Mouse (Mus musculus) thymus, postnatal 4 days (tissue): ENCODE results near the gene Mycl.

Source experiments
- DNase-seq: peaks from one replicate; pipeline ENCODE4 v3.0.0; 2021

Mycl gene

DNA sequence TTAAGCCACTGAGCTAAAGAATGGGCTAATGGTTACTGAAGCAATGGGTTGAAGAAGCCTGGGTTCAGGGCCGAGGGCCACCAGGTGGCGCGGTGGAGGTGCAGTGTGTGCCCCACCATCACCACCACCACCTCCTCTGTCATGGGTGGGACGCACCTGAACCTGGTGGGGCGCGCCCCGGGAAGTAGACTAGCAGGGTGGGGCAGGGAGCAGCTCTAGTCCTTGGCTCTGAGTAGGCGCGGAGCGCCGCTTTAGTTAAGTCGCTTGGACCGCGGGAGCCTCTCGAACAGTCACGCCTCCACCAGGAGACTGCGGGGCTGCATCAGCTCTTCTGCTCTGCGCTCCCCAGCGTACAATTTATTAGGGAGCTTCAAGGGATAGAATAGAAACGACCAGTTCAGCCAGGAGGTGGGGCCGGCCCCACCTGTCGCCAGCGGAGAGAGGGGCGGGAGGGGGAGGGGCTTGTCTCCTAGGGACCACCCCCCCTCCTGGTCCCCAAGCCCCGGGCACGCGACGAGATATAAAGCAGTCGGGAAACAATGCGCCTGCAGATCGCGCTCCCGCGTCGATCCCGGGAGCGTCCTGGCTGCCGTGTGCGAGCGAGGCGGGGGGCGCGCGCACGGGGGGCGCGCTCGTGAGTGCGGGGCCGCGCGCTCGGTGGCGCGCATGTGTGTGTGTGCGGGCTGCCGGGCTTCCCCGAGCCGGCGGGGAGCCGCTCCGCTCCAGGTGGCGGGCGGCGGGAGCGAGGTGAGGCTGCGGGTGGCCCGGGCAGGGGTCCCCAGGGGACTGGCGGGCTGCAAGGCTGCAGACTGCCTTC lies at the start of gene Mycl:
Gene Mycl (plus strand): TSS at position 249 of the 817 bp plus-strand sequence.
- DNase-seq, result peak; percentile 97

DNA sequence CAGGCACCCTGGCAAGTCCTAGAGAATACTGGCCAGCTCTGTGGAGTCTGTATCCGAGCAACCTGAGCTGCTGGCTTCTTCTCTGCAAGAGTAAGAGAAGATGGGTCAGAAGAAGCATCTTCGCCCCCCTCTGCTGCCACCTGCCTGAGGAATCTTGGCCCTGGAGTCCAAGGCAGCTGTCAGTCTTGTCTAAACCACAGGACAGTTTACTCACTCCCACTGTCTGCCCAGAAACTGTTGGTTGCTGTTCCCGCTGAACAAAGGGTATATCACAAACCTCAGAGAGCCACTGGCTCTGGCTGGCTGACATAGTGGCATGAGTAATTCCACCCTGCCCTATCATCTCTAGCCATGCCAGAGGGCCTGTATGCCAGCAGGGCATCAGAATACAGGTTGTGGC lies 48.2 kb upstream of the Mycl start:
- peak; percentile 10 for DNase-seq

DNA sequence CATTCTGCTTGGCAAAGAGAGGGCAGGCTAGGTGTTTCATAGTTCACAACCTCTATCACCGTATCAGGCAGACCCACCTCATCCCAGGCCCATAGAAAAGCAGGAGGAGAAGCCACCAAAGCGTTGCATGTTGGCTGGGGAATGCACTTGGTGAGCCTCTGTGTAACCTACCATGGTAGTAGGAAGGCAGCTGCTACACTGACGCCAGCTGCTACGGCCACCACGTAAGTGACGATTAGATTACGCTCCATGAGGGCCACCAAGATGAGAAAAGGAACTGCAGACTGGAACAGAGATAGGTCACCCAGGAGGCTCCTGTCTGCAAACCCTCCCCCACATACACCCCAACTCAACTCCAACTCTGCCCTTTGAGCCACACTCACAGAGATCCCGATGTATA lies 46.4 kb upstream of the Mycl start:
- no peak for DNase-seq

DNA sequence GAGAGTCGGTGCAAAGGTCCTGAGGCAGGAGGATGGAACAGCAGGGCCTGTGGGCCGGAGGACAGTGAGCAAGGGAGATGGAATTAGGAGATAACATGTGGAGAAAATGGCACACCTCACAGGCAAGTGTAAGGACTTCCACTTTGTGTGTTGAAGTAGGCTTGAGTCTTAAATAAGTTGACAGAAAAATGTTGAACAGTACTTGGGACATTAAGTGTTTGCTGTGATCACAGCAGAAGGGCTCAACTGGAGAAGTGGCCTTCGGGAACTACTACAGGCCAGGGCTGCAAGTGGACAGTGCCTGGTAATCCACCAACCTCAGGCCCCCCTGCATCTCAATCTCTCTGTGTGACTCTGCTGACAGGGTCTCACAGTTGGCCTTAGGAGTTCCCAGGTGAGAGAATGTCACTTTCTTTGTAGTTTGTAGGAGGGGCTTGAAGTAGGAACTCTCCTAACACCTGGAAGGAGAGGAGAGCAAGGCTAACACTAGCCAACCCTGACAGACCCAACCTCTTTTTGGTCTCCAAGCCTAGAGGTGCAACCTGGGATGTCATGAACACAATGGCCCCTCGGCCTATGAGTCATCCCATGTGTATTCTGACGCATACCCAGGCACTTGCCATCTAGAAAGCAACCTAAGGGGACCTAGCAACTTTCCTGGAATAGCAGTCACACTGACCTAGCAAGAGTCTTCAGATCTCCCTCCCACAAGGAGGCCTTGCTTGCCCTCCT lies 40.6 kb upstream of the Mycl start:
- no peak for DNase-seq

DNA sequence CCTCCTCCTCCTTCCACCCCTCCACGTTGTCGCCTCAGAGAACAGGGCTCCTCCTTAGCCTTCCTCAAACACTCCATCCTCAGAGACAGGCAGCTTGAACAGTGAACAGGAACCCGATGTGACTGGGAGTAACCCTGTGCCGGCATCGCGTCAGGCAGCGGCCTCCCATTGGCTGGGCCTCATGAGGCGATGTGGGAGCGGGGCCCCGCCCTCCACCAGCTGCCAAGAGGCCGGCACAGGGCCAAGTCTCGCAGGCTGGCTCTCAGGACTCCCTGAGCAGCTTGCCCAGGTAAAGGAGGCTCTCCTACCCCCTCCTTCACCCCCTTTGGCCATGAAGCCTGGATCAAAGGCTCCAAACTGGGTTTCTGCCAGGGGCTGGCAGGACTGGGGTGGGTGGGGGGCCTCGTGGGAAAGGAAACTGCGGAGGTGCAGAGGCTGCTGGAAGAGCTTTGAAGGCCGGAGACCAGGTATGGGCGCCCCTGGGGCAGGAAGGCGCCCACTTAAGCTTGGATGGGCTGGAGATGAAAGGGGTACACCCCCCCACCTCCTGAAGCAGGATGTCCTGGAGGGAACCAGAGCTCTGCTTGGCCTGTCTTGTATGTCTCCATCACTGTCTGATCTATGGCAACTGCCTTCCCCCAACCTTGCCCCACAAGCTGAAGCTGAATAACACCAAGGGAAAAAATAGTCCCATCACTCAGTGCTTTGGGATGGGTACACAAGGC lies 39.9 kb upstream of the Mycl start:
- DNase-seq, result peak; percentile 92

DNA sequence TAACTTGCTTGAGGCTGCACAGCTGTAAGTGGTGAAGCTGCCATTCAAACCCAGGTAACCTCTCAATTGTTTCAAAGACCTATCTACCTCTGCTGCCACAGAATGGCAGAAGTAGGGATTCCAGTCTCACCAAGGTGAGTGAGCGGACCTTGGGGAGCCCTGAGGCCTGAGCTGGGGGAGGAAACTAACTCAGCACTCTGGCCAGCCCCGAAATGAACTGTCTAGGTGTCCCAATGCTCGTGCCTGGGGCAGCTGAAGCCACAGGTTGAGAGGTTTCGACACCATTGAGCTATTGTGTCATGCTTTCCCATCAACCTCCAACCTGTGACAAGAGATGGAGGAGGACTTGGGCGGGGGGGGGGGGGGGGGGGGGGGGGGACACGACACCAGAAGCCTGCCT lies 39.2 kb upstream of the Mycl start:
- DNase-seq, result no peak

DNA sequence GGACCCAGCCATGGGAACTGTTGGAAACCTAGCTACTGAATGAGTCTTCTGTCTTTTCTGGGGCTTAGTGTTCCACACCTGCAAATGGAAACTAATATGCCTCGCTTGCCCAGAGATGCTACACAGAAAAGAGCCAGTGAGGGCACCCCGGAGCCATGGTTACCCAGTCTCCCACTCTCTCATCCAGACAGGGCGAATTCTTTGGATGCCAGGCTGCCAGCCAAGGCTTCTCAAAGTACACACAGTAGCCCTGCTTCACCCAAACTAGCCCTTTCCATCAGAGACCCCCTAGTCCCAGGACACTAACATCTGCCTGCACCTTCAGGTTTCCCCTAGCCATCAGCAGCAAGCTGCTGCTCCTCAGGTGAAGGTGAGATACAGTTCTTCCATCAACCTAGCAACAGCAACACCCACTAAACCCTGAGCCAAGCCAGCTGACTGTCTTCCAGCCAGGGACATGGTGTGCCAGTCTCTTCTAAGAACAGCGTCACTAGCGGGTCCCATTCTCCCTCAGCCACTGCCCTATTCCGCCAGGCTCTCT lies 36.9 kb upstream of the Mycl start:
- DNase-seq, result no peak

DNA sequence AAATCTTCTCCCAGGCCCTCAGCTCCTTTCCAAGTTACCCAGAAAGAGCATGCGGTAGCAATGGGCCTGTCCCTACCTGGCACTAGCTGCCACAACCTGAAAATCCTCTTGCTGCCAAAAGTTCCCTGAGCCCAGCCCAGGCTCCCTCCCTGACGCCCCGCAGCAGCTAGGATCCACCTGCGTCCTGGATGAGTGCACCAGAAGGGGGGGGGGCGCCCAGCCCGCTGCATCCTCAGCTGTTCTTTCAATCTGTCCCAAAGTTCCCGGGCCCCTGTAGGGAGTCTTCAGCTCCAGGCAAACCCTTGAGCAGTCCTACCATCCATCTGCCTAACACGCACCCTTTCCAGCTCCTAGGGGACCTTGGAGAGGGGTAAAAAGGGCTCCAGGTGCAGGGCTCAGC lies 35.6 kb upstream of the Mycl start:
- peak; percentile 23 for DNase-seq

DNA sequence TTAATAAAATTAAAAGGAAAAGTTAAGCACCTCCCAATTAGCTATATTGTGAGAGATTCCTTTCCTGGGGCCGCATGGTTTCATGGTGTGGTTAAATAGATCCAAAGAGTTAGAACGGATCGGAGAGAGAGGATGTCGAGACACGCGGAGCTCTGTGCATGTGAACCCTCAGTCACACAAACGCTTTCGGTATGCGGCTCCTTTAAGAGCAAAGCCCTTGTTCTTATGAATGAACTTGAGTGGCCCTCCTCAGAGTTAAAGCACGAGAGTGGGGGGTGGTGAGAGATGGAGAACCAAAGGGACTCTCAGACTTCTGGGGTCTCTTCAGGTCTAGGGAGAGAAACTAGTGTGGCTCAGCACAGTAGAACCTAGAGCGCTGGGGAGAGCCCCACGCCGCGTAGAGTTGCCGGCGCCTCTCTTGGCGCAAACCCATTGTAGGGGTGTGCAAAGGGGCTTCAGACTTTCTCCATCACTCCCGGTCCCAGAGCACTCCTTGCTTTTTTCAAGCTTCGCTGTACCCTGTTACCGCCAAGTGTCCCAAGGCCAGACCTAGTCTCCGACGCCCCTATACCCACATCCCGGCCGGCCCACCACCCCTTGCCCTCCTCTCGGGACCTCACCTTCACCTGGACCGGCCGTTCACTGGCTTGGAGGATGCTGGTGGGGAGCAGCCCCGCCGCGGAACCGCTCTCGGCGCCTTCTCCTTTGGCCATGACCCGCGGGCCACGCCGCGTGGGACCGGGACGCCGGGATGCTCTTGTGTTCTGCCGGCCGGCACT lies 34.9 kb upstream of the Mycl start:
- peak; percentile 49 for DNase-seq

DNA sequence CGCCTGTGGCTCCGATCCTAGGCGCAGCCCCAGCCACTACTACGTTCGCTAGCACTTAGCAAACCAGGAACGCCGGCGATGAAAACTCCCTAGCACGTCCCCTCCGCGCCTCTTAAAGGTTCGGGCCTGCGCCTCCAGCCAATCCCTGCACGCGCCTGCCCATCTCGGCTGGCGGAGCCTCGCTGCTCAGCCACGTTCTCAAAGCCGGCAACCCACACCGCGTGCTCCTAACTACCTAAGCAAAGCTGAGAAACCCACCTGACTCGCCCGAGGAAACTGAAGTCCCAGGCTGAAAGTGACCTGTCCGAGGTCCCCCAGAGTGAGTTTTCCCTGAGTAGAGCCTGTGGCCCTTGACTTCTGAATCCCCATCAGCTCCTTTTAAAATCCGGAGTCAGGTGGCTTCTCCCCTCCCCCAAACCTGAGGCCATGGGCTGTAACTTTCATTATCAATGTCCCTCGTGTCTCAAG lies 34.3 kb upstream of the Mycl start, which contains the start of gene Mfsd2a:
Gene Mfsd2a (minus strand): TSS at position 89 of the 468 bp plus-strand sequence.
- peak; percentile 68 for DNase-seq

DNA sequence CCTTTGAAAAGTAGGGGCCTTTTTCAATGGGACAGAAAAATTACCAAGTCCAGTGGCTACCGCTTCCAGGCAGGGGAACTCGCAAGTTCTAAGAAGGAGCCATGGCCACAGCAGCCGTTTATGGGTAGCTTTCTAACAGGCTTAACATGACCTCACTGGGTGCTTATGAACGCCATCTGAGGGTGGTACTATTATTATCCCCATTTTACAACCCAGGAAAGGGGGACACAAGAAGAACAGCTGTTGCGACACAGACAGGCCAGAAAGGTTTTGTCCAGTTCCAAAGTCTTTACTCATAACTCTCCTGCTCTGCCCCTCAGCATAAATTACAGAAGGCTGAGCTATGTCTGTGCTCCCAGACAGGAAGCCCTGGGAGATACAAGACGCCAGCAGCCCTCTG lies 33.9 kb upstream of the Mycl start:
- no peak for DNase-seq

DNA sequence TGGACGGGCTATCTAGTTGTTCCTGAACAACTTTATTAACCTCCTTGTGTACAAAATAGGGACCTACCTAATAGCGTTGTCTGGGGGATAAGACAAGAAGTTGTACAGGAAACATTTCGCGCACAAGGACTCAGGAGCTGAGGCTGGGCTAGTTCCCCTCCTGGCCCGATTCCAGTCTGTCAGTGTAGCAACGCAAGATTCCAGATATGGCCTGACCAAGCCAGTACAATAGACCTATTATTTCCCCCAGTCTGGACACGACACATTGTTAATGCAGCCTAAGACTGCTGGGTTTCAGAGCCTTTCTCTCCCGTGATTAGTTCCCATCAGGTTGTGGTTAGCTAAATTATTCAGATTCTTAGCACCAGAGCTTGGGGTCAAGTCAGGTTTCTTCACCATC lies 32.7 kb upstream of the Mycl start:
- no peak for DNase-seq

DNA sequence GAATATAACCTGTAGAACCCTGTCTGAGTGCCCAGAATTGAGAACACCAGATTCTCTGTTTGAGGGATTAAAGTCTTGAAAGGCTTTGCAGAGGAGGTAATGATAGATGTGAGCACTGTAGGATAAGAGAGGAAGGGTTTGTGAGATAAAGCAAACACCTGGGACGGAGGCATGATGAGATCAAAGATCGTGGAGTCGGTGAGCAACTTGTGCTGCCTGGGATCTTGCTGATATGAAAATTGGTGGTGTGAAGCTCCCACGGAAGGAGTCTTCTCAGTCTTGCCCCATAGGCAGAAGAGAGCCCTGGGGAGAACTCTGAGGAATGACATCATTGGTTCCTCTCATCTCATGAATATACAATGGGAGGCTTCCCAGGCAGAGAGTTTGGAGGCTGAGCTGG lies 27.3 kb upstream of the Mycl start:
- peak; percentile 47 for DNase-seq

DNA sequence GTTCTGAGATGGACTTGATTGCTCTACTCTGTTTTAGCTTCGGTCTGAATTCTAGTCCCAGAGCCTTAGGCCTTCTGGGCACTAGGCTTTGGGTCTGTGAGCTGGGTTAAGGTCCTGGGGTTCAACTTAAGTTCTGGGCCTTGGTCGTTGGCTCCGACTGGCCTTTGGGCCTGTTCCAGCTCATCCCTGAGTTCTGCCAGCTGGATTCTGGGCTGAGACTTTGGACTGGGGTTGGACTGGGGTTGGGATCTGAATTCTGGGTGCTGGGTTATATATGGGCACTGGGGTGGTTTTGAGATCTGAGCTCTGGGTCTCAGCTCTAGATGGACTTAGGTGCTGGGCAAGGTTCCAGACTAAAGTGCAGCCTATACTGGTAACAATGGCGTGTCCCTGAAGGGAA lies 24.3 kb upstream of the Mycl start:
- no peak for DNase-seq

DNA sequence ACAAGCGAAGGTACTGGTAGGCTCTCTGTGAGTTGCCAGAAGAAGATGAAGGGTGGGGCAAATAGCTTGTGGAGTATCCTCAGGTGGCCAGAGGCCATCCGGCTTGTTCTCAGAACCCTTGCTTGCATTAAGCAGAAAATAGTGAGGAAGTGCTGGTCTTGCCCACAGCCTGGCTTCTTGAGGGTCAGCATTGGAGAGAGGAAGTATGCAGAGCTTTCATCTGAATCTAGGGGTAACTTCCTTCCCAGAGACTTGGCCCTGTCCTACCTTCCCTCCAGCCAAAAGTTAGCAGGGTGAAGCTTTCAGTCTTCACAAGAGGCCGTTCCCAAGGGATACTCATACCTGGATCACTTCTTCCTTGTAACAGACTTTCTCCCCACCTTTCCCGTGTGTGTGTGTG lies 23.8 kb upstream of the Mycl start:
- no peak for DNase-seq

DNA sequence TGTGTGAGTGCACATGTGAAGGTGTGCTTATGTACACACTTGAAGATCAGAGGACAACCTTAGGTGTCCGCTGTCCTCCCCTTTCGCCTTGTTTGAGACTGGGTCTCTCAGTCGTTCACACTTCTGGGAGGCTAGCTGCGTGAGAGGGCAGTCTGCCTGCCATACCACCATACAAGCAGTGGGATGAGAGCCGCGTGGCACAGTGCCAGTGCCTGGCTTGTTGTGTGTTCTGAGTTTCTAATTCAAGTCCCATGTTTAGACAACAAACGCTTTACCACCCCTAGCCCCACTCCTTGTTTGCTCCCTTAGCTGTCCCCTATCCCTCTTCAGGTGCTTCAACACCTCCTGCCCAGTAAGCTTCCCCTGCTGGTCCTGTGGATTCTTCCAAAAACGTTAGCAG lies 23.4 kb upstream of the Mycl start:
- DNase-seq, result no peak

DNA sequence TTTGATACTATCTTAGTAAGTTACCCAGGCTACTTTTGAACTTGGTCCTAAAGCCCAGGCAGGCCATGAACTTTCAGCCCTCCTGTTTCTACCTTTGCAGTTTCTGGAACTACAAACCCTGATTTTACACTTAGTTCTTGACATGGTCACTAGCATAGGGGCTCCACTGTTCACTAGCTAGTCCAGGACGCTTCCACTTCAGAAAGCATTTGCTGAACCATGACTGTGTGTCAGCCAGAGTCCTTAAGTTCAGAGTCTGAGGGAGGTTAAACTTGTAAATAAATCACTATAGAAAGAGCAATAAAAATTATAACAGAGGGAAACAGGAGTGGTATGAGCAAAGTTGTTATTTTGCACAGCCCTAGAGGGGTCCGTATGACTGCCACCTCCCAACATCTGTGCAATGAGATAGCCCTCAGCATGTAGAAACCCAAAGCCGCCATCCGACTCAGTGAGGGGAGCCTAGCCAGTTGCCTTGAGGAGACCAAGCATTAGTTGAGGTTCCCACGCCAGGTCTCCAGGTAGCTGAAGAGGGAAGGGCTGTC lies 20.4 kb upstream of the Mycl start:
- DNase-seq, result no peak

DNA sequence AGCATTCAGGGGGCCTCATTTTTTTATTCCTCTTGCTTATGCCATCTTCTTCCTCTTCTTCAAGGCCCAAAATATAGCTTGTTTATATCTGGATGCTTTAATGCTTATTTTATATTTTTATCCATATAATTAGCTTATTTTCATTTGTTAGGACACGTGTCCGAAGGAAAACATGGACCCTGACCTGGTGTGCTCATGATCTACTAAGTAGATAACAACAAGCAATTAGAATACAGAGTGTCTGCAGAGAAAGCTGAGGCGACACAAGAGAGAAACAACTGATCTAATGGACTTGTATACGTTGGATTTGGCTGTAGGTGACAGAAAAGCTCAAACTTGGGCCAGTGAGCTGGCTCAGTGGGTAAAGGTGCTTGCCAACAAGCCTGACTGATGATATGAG lies 18.6 kb upstream of the Mycl start:
- no peak for DNase-seq

DNA sequence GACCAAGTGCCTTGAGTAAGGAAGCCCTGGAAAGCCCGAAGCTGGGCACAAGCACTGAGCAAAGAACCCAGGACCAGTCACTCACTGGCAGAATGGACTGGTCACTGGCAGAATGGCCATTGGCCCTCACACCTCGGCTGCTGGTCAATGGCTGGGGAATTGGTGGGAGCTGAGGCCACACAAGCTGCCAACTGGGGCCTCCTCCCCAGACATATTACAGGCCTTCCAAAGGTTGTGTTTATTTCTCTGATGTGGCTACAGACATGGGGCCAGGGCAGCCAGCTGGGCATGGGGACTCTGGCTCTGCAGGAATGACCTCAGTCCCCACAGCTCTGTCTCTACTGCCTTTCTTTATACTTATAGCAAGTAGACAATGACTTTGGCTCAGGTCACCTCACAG lies 16.6 kb upstream of the Mycl start:
- DNase-seq, result no peak

DNA sequence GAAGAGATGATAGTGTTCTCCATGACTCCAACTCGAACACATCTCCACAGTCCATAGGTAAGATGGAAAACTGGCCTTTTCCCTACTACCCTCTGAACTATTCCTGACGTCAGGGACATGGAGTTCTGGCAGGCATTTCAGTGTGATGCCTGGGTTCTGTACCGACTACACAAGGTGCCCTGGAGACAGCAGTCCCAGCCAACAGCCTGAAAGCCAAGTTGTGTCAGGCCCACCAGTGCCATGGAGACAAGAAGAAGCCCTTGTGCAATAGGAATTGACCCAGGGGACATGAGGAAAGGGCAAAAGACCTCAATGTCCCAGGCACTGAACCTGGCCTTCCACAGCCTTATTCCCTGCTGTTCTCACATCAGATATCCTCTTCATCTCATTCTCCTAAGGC lies 15.6 kb upstream of the Mycl start:
- DNase-seq, result no peak

DNA sequence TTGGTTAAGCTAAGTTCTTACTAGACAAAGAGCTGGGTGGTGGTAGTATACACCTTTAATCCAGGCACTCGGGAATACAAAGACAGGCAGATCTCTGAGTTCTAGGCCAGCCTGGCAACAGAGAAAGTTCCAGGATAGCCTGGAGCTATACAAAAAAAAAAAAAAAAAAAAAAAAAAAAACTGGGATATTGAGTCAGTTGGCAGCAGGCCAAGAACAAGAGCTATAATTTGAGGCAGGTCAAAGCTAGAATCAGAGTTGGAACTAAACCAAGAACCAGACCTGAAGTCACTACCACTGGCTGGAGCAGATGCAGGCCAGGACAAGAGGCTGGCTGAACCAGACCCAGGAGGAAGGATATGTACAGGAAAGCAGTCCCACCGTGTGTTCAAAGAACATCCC lies 14.8 kb upstream of the Mycl start:
- DNase-seq, result no peak

DNA sequence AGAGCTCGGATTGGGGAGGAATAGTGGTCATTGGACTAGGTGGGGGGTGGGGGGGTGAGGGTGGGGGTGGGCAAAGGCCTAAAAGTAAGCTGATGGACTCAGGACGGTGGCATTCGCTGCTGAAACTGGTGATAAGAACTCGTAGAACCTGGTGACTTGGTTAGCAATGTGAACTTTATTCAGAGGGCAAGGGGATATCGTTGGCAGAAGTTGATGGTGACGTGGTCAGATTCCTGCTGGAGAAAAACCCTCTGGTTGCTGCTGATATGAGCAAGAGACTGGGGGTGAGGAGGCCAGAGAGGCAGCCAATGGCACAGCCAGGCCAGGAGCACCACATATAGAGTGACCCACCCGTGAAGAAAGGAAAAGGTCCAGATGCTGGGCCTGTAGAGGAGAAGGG lies 14.2 kb upstream of the Mycl start:
- no peak for DNase-seq
